Mouse (Mus musculus) lung, postnatal 10 days (tissue): Measurements from ENCODE around the gene Apela.

ENCODE experiments used
- DNase-seq: peaks from one replicate; pipeline ENCODE4 v3.0.0; 2021

The Apela gene

DNA sequence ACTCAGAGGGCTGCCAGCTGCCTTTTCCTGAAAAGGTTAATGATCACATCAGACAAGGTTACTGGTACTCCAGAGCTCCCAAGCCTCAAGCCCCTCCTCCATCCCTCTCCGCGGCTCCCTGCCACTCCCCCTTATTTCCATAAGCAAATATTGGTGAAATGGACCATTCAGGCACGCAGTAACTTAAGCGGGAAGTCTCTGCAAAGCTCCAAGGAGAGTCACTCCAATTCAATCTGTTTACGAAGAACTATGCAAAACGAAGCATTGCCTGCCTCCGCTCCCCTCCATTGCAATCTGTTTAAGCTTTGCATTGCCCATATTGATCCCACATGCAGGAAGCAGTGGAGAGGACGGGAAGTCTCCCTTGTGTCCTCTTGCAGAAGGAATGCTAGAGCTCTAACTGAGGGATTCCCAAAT is at the start of gene Apela:
Gene Apela, minus strand, starts transcription at position 220 of the 417 bp plus-strand sequence.
- DNase-seq, result peak; percentile 47

DNA sequence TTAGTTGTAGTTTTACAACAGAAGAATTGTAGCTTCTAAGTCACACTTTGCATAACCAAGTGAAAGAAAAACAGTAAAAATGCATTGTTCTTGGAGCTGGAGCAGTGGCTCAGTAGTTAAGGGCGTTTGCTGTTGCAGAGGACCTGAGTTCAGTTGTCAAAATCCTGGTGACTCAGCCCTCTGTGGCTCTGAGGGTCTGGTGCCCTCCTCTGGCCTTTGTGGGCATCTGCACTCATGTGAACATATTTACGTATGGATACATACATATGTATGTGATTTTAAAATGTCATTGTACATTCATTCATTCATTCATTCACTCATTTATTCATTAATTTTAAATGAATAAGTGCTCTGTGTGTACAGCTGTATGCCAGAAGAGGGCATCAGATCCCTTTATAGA is 48.5 kb upstream of the Apela start:
- no peak for DNase-seq

DNA sequence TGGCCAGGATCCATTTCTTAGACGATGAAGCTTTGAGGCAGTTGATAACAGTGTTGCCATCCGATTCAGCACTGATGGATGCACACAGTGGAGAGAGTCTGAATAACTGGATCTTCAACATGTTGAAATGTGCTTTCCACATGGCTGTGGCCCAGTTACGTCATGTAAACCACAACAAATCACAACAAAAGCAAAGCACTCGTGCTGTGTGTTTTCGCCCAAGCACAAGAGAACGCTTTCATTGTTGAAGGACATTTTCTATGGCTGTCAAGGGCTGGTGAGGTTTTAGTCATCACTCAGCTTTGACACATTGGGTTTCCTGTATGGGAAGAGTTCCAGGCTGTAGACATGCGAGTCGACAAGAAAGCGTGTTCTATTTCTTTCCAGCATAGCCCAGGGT is 43.6 kb upstream of the Apela start:
- DNase-seq, result no peak

DNA sequence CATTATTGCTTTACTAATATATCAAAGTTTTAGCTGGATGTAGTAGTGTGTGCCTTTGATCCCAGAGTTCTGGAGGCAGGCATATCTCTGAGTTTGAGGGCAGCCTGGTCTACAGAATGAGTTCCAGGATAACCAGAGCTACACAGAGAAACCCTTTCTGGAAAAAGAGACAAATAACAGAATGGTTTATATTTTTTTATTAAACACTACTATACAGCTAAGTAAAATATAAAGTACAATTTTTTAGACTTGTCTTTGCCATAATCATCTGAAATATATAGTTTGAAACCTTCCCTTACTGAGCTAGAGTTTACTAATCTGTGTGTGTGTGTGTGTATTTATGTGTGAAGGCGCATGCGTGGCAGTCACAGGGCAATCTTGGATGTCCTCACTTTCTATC is 37.6 kb upstream of the Apela start, which contains the start of gene Gm10663:
Gene Gm10663, plus strand, starts transcription at position 301 of the 400 bp plus-strand sequence.
- DNase-seq, result no peak

DNA sequence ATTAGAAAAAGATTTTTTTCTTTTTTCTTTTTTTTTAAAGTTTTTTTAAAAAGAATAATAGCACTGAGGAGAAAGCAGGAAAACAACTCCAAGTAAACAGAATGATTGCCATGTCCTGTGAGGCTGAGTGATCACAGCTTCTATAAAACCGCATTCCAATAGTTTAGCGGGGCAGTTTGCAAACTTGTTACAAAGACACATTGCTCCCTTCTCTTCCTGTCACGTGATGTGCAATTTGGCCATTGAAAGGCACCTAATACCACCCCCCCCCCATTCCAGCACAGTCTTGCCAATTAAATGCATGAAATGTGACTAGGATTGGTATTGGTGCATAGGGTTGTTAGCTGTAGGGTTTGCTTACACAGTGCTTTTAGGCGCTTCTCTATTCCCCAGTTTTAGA is 33.9 kb upstream of the Apela start:
- DNase-seq, result no peak

DNA sequence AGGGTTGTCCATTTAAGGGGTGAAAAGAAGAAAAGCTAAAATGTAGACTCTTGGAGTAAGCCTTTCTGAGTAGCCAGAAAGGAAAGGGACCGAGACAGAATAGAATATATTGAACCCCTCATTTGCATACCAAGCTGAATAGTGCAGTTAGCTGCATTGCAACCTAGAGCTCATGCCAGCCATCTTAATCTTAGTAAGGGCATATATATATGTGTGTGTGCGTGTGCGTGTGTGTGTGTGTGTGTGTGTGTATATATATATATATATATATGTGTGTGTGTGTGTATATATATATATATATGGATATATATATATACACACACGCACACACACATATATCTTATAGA is 31.3 kb upstream of the Apela start:
- DNase-seq, result no peak

DNA sequence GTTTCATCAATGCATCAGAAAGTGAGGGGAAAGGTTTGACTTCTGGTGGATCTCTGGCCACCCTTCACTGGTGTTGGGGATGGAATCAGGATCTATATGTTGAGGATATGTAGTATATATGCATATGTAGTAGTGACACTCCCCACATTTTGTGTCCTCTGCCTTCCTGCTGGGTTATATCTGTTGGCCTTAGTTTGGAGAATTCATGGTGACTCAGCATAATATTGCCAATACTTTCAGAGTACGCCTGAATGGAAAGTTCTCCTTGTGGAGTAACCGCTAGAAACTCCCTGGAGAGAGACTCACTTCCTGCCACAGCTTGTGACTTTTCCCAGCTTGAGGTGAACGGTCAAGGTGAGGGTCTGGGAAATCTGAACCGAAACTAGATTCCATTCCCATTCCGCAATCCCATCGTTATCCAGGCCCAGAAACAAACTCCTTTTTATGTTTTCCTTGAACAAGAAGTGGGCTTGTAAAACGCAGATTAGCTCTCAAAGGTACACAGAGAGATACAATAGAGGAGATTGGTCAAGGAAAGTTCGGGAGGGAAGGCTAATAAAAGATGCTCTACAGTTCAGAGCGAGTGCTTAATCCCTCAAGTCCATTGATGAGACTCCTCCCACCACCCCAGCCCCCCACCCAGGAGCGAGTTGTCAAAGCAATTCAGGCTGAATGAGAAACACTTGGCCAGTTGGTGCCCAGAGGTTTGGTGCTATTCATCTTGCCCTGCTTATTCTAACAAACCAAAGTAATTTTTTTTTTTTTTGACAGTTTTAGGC is 30.7 kb upstream of the Apela start:
- no peak for DNase-seq

DNA sequence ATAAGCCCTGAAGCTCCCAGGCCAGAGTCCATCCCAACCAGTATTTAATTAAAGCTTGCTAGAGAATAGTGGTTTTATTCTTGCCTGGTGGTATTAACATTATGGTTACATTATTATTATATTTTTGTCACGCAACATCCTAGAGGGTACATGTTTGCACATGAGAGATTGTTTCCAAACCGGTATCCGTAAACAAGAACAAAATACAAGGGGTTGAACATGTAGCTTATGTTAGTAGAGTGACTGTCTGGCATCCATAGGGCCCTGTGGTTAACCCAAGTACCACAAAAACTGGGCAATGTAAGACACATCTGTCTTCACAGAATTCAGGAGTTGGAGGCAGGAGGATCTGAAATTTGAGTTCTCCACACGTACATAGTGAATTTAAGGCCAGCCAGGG is 29.9 kb upstream of the Apela start:
- no peak for DNase-seq

DNA sequence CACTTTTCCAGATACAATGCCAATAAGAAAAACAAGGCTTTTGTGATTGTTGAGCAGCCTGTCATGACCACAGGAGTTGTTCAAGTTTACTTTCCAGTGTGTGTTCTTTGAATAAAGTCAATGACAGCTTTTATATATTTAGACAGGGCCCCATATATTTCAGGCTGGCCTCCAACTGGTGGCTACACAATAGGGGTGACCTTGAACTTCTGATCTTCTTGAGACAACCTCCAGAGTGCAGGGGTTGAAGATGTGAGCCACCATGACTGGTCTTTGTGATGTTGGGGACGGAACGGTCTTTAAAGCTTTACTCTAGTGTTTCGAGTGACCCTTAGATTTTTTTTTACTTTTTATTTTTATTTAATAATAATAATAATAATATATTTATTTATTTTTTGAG is 28.5 kb upstream of the Apela start:
- no peak for DNase-seq

DNA sequence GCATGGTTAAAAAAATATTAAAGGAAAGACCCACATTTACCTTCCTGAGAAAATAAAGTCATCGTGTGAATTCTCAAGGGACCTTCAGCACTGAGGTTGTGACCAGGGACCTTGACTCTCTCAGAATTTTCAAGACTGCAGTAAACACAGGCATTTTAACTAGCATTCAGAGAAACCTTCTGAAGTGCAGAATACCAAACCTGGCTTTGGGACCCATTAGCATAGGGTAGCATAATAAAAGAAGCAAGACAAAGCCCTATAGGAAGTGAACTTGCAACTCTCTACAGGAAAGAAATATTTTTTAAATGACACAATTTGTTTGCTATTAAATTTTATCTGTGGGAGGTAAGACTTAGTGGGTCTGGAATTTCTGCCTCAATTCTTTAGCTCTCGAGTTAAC is 26.9 kb upstream of the Apela start:
- no peak for DNase-seq

DNA sequence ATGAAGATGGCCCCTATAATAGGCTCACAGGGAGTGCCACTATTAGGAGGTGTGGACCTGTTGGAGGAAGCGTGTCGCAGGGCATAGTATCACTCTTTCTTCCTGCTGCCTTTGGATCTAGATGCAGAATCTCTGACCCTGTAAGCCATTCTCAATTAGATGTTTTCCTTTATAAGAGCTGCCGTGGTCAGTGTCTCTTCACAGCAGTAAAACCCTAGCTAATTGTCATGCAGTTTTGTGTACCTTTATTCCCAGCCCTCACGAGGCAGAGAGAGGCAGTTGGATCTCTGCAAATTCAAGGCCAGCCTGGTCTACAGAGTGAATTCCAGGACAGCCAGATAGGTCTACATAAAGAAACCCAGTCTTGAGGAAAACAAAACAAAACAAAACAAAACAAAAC is 25.1 kb upstream of the Apela start:
- DNase-seq, result no peak

DNA sequence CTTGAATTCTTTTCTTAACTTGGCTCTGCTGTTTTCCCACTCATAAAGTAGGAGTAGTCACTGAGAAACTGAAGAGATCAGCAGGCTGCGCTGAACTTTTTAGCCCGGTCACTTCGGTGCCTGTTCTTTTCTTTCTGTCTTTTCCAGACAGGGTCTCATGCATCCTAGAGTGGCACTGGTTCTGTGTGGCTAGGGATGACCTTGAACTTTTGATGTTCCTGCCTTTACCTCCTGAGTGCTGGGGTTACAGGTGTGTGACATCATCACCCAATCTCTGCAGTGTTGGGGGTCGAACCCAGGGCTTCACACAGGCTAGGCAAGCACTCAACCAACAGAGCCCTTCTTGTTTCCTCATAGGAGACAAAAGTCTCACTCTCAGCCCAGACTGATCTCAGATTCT is 19.6 kb upstream of the Apela start:
- no peak for DNase-seq

DNA sequence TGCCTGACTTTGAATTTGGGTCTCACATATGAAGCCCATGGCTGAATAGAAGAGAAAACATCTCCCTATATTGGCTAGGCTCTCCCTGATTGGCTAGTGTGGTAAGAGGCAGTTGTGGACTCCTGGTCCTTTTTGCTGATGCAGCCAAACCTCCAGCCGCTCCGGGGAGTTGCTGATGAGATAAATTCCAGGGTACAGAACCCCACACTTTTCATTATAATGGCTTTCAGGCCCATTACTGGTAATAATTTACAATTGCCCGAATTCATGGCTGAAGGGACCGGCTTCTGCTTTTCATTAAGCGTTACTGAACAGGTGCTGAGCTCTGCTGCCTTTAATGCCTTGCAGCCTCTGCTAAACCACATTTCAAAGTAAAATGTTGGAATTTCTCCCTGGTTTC is 16.8 kb upstream of the Apela start:
- DNase-seq, result no peak

DNA sequence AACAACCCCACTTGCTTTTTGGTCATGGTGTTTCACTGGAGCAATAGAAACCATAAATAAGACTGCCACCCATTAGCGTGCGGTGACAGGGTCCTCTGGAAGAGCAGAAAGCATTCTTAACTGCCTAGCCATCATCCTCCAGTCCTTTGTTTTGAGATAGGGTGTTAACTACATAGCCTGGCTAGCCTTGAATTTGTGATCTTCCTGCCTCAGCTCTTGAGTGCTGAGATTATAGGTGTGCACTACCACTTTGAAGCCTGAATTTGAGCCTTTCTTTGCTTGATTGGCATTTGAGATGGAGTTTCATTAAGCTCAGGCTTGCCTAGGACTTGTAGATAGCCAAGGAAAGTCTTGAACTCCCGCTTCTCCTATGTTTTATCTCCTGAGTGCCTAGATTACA is 16.4 kb upstream of the Apela start:
- DNase-seq, result no peak

DNA sequence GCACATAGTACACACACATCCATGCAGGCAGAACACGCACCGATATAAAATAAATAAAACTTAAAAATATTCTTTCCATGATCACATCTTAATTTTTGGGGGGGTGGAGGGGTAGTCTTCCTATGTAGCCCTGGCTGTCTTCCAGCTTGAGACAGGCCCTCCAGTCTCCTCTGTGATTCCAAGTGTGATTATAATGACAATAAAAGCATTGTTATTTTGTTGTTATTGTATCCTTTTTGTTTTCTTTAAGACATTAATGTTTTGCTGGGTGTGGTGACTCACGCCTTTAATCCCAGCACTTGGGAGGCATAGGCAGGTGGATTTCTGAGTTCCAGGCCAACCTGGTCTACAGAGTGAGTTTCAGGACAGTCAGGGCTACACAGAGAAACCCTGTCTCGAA is 10.7 kb upstream of the Apela start:
- DNase-seq, result no peak

DNA sequence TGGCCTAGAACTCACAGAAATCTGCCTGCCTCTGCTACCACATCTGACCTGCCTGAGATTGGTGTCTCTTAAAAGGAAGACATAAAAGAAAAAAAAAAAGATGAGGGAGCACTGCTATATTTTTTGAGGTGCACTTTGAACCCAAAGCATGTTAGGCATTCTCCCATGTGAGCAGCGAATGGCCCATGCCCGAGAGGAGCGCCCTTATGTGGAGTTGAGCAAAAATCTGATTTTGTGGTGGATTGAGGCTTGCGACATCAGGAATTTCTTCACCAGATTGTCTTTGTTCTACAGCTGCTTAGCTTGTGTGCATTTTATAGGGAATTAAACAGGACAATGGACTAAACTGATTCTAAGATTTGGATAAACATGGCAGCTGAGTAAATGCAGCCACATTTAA is 10.1 kb upstream of the Apela start:
- no peak for DNase-seq

DNA sequence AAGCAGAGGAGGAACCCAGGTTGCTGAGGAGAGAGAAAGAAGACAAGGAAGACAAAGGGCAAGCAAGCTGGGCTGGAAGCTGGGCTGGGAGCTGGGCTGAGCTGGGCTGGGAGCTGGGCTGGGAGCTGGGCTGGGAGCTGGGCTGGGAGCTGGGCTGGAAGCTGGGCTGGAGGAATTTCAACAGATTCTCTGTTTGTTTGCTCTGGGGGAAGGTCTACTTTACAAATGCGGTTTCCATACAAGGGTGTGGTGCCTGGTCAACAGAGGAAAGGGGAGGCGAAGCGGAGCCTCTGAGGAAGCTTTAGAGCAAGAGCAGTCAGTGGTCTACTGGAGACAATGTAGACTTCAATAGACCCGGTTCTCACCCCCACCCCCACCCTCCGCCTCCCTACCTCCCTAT is 9.4 kb upstream of the Apela start:
- DNase-seq, result peak; percentile 2

DNA sequence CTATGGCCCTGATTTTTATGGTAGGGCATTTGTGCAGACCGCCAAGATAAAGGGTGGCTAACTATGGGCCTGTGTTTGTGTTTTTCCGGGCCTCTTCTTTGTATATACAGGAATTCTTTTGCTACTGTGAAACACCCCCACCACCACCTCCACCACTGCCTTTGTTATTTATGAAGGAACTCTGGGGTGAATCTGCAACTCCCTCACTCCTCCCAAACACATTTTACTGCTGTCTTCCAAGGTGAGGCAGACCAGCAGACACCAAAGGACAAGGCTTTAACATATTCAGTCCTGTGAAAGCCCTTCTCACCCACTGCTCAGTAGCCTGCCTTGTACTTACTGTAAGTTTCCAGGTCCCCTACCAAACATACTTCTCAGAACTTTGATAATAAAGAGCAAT is 3.0 kb downstream of the Apela start:
- DNase-seq, result no peak

DNA sequence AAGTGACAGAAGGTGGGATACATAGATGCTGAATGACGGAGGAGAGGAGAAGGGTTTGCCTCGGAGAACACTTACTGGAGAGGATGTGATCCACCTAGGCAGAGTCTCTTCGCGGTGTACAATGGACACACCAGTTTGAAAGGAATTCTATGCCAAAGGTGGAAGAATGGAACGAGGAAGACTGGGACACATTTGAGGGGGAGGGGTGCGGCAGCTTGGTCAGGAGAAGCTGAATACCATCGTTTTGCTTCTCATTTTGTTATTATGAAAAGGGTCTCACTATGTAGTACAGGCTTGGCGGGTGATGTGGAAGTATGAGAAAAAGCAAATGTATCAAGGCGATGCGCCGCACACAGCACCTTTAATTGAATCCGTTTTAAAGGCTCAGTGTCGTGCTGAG is 4.1 kb downstream of the Apela start:
- DNase-seq, result no peak

DNA sequence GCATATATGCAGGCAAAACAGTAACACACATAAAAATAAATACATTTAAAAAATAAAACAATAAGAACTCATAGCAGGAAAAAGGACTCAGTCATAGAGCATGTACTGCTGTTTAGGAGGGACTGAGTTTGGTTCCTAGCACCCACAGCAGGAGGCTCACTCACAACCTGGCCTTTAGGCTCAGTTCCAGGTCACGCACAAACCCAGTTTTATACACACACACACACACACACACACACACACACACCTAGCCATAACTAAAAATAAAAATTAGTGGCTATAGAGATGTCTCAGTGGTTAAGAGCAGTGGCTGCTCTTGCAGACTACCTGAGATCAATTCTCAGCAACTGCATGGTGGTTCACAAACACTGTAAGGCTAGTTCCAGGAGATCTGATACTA is 5.0 kb downstream of the Apela start:
- no peak for DNase-seq

DNA sequence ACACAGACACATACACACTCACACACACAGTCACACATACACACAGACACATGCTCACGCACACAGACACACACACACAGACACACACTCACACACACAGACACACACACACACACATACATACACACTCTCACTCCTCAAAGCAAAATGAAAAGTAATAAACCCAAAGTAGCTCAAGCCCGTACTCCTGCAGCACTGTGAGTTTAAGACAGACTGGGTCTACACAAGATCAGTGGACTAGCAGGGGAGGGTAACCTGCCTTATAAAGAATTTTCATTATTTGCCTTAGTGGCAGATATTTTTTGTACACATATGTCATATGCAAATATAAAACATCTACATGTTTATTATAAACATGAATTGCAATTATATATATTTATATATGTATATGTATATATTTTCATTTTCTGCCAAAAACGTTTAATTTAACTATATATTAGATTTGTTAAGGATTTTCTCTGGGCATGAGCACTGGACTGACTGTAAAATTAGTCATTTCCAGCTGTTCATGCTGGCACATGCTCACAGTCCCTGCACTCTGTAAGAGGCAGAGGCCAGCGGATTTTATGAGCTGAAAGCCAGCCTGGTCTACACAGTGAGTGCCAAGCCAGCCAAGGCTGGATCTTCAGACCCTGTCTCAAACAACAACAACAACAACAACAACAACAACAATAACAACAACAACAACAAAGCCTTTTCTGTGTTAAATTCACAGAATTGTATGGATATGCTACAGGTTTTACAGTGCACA is 6.2 kb downstream of the Apela start:
- DNase-seq, result no peak

DNA sequence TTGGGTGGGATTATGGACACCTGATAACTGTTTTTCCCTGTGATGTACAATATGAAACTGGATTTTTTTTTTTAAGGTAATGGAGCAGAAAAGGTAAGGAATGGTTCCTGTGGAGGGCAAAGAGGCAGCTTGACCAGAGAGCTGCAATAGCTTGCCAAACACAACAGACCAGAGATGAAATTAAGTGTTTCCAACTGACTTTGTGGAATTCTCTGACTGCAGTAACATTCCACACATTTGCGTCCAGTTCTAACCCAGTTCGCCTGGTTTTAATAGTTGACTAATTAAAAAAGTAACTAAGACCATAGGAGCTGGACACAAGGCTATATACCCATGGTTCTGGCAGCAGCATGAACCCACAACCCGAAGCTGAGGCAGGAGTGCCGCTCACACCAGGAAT is 7.4 kb downstream of the Apela start:
- no peak for DNase-seq

DNA sequence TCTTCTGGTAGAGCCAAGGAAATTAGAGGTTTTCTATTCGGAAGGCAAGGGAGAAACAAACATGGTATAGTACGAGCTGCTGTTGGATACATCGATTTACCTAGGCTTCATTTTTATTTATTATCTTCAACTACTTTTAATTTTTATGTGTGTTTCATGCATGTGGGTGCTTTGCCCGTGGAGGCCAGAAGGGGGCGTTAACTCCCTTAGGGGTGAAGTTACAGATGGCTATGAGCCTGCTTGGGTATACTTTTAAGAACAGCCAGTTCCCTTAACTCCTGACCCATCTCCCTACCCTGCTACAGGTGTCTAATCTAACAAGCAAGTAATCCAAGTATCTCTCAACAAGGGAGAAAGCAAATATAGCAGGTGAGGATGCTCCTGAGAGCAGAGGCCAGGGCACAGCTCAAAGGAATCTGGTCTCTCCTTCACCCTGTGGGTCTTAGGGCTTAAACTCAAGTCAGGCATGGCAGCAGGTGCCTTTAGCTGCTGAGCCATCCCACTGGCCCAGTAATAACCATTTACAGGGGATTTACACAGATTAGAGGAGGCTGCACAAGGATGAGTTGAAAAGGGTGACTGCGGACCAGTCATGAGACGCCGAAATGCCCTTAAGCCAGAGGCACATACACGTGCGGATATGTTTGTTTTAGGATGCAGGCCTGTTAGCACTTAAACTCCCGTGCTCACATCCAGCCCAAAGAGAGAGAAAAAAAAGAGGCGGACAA is 8.0 kb downstream of the Apela start:
- no peak for DNase-seq

DNA sequence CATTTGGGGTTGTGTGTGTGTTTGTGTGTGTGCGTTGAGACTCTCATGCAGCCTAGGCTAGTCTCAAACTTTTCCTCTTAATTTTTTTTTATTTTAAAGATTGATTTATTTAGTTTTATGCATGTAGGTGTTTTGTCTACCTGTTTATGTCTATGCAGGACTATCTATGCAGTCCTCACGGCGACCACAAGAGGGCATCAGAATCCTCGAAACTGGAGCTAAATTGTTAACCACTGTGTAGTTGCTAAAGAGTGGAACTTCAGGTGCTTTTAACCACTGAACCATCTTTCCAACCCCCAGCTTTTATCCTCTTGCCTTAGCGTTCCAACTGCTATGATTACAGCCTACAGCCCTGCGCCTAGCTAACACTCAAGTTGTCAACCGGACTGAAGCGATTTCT is 14.7 kb downstream of the Apela start:
- peak; percentile 60 for DNase-seq
